Mouse (Mus musculus) megakaryocyte, embryonic 14.5 days (primary cell): ENCODE data around the gene H2-M5.

Experiments
- FLI1 ChIP-seq: IDR thresholded peaks from 2 replicates; pipeline ENCODE4 v1.6.1; 2012; ENCODE audit warnings: low read length, inconsistent platforms, mixed read lengths
- GATA1 ChIP-seq: IDR thresholded peaks from 3 replicates; pipeline ENCODE4 v1.6.1; 2012; ENCODE audit warnings: mixed read lengths, low read length, inconsistent platforms, borderline replicate concordance

GRCm38 (mm10) chr17:36942391-36942790 is 46.9 kb downstream of the H2-M5 start:
- TF ChIP-seq FLI1 (no peak), GATA1 (no peak)
